Mouse (Mus musculus) thymus, adult 2 months (tissue): ENCODE measurements around the gene Ly6g6c. TPM values are rescaled to one million over a fixed set of nuclear protein-coding genes. Genes with fewer than 3 reads are reported as not detected.
A peak's percentile ranks its signal among the peaks of the same experiment; 100 is the strongest.

ENCODE experiments used
- DNase-seq: peaks from one replicate; pipeline ENCODE4 v3.0.0; 2021
- H3K27ac ChIP-seq: fragments of 200-500 bp; 2 replicates; pipeline ENCODE4 v1.5.1; 2012; ENCODE audit warnings: low read length, control low read depth; ENCODE audit not compliant: control insufficient read depth, insufficient read depth
- H3K27me3 ChIP-seq: fragments of 200-500 bp; 2 replicates; pipeline ENCODE4 v1.6.1; 2012; ENCODE audit warnings: mild to moderate bottlenecking, low read length, moderate library complexity, mixed read lengths; ENCODE audit not compliant: control insufficient read depth, insufficient read depth
- H3K36me3 ChIP-seq: fragments of 200-500 bp; 2 replicates; pipeline ENCODE4 v1.6.1; 2012; ENCODE audit warnings: mild to moderate bottlenecking, low read length, moderate library complexity; ENCODE audit not compliant: control insufficient read depth, insufficient read depth
- H3K4me1 ChIP-seq: fragments of 200-500 bp; replicated peaks from 2 replicates; pipeline ENCODE4 v1.6.1; 2012; ENCODE audit warnings: low read length; ENCODE audit not compliant: control insufficient read depth, insufficient read depth
- H3K4me3 ChIP-seq: fragments of 200-500 bp; 2 replicates; pipeline ENCODE4 v1.5.1; 2012; ENCODE audit warnings: mild to moderate bottlenecking, low read length, control low read depth, moderate library complexity; ENCODE audit not compliant: control insufficient read depth, insufficient read depth
- CTCF ChIP-seq: fragments of 200-500 bp; IDR thresholded peaks from 2 replicates; pipeline ENCODE4 v1.5.1; 2012; ENCODE audit warnings: mild to moderate bottlenecking, control low read depth, low read length, moderate library complexity, borderline replicate concordance; ENCODE audit not compliant: control insufficient read depth, poor library complexity, insufficient read depth; ENCODE audit errors: extremely low read depth
- POLR2A ChIP-seq: fragments of 200-500 bp; IDR thresholded peaks from 2 replicates; pipeline ENCODE4 v1.6.1; 2012; ENCODE audit warnings: mild to moderate bottlenecking, low read length, control low read depth, moderate library complexity; ENCODE audit not compliant: control insufficient read depth, poor library complexity, insufficient read depth; ENCODE audit errors: extremely low read depth
- WGBS: fragments of 180-500 bp; shearing (Covaris S2); methylation state at CpG from one replicate; pipeline ENCODE4 v1.1.7; 2018; 5-methylcytosine and 5-hydroxymethylcytosine counted together
- polyA plus RNA-seq: library from polyadenylated mRNA; depleted of rRNA; stranded (reverse); fragments of >200 nt; gene quantifications from 2 replicates; pipeline ENCODE4 v1.2.3, GENCODE M21; 2012; rRNA removed

The Ly6g6c gene
- polyA plus RNA-seq, result 3.6 and 5.0 TPM in 2 replicates

- Histone ChIP-seq H3K27me3 (peaks cover 16% of the 10 kb centered on the region), H3K4me3 (peak within 1 kb of the TSS; percentile 32), H3K27ac (no peak within 1 kb of the TSS), H3K36me3 (no peaks in the 10 kb centered on the region), H3K4me1 (peaks cover 16% of the 10 kb centered on the region)
- no peak for TF ChIP-seq CTCF
- TF ChIP-seq POLR2A, result no peak
- no peak for DNase-seq
- WGBS, result 5% methylated on average over 48 of the region's 48 CpGs
Measured at GRCm38 (mm10) chr17:35064951-35065947, at the start of gene Ly6g6c. Gene Ly6g6c (plus strand): TSS chr17:35065388.

- Histone ChIP-seq H3K27ac (no peak within 1 kb of the TSS), H3K27me3 (no peaks in the 10 kb centered on the region), H3K36me3 (peaks cover 19% of the 10 kb centered on the region), H3K4me1 (peaks cover 16% of the 10 kb centered on the region), H3K4me3 (no peak within 1 kb of the TSS)
- no peak for DNase-seq
- TF ChIP-seq POLR2A (no peak), CTCF (no peak)
- WGBS, result 69% methylated on average over 12 of the region's 12 CpGs
Measured at GRCm38 (mm10) chr17:35016376-35016775, 48.8 kb upstream of the Ly6g6c start, which contains the start of gene Vwa7. Gene Vwa7 (plus strand): TSS chr17:35016579.

- no peak overlapping the region for H3K27ac ChIP-seq
- no peak for DNase-seq
- H3K4me3 ChIP-seq, result no peak overlapping the region
- peaks cover 17% of the 10 kb centered on the region for H3K4me1 ChIP-seq
- H3K27me3 ChIP-seq, result no peaks in the 10 kb centered on the region
- peaks cover 14% of the 10 kb centered on the region for H3K36me3 ChIP-seq
- WGBS, result 79% methylated on average over 10 of the region's 10 CpGs
- no peak for TF ChIP-seq CTCF
- TF ChIP-seq POLR2A, result no peak
Measured at GRCm38 (mm10) chr17:35016791-35017705, 48.1 kb upstream of the Ly6g6c start.

GRCm38 (mm10) chr17:35017706-35018030 is 47.5 kb upstream of the Ly6g6c start:
- no peak overlapping the region for H3K27ac ChIP-seq
- TF ChIP-seq POLR2A (no peak), CTCF (no peak)
- WGBS, result 77% methylated on average over 14 of the region's 14 CpGs
- peaks cover 14% of the 10 kb centered on the region for H3K36me3 ChIP-seq
- no peaks in the 10 kb centered on the region for H3K27me3 ChIP-seq
- no peak overlapping the region for H3K4me3 ChIP-seq
- H3K4me1 ChIP-seq, result peaks cover 17% of the 10 kb centered on the region
- no peak for DNase-seq

GRCm38 (mm10) chr17:35018171-35018570 is 47.0 kb upstream of the Ly6g6c start:
- TF ChIP-seq CTCF (no peak), POLR2A (no peak)
- WGBS, result 93% methylated on average over 3 of the region's 3 CpGs
- no peak for DNase-seq
- no peak overlapping the region for H3K4me3 ChIP-seq
- peaks cover 17% of the 10 kb centered on the region for H3K4me1 ChIP-seq
- H3K36me3 ChIP-seq, result peaks cover 12% of the 10 kb centered on the region
- no peaks in the 10 kb centered on the region for H3K27me3 ChIP-seq
- no peak overlapping the region for H3K27ac ChIP-seq

GRCm38 (mm10) chr17:35019894-35020293 is 45.3 kb upstream of the Ly6g6c start:
- no peak overlapping the region for H3K27ac ChIP-seq
- no peak overlapping the region for H3K4me3 ChIP-seq
- peaks cover 17% of the 10 kb centered on the region for H3K4me1 ChIP-seq
- H3K36me3 ChIP-seq, result no peaks in the 10 kb centered on the region; the same call in 1 of the 2 replicates
- no peak for DNase-seq
- WGBS, result 95% methylated on average over 11 of the region's 11 CpGs
- H3K27me3 ChIP-seq, result no peaks in the 10 kb centered on the region
- no peak for TF ChIP-seq CTCF
- no peak for TF ChIP-seq POLR2A
